Mouse (Mus musculus) lung, embryonic 14.5 days (tissue): ENCODE measurements at regions not wholly inside any gene's neighbourhood (a gene's known extent, or its start where the extent isn't known, plus 50 kb on each side); places are given as distances from the start of the nearest gene placed in this dataset.

Experiments
- ATAC-seq: fragments of 200-750 bp; cut with Nextera tagmentation; 2 replicates; pipeline ENCODE4 v1.8.0; 2017; ENCODE audit warnings: mild to moderate bottlenecking, moderate TSS enrichment, moderate library complexity; ENCODE audit not compliant: insufficient read depth
- DNase-seq: peaks from one replicate; pipeline ENCODE4 v3.0.0-alpha.2; 2015
- H3K27ac ChIP-seq: fragments of 300-500 bp; sonication (generic); 2 replicates; pipeline ENCODE4 v1.5.1; 2014; ENCODE audit warnings: low read depth, mild to moderate bottlenecking, moderate library complexity
- H3K27me3 ChIP-seq: fragments of 300-500 bp; sonication (generic); 2 replicates; pipeline ENCODE4 v1.6.1; 2014; ENCODE audit warnings: low read length, control low read depth; ENCODE audit not compliant: insufficient read depth
- H3K36me3 ChIP-seq: fragments of 300-500 bp; sonication (generic); 2 replicates; pipeline ENCODE4 v1.6.1; 2014; ENCODE audit warnings: control low read depth; ENCODE audit not compliant: insufficient read depth
- H3K4me1 ChIP-seq: fragments of 300-500 bp; sonication (generic); 2 replicates; pipeline ENCODE4 v1.6.1; 2014; ENCODE audit warnings: antibody characterized with exemption, control low read depth; ENCODE audit not compliant: insufficient read depth
- H3K4me2 ChIP-seq: fragments of 300-500 bp; sonication (generic); 2 replicates; pipeline ENCODE4 v1.6.1; 2014; ENCODE audit warnings: mild to moderate bottlenecking
- H3K4me3 ChIP-seq: fragments of 300-500 bp; sonication (generic); 2 replicates; pipeline ENCODE4 v1.5.1; 2014; ENCODE audit warnings: low read depth, low read length
- H3K9ac ChIP-seq: fragments of 300-500 bp; sonication (generic); 2 replicates; pipeline ENCODE4 v1.6.1; 2014
- H3K9me3 ChIP-seq: fragments of 300-500 bp; sonication (generic); 2 replicates; pipeline ENCODE4 v1.6.1; 2016; ENCODE audit warnings: low read depth, low read length, control low read depth
- CTCF ChIP-seq: IDR thresholded peaks from 2 replicates; pipeline ENCODE4 v1.5.1; 2016; ENCODE audit warnings: antibody characterized with exemption, low read depth
- WGBS: fragments of 180-500 bp; shearing (Covaris S2); extraction: QIAGEN DNeasy Blood & Tissue Kit; methylation state at CpG from one replicate; pipeline ENCODE4 v1.1.7; 2014; 5-methylcytosine and 5-hydroxymethylcytosine counted together

- 0 out of 2 replicates have a peak, but pooled peaks have one; percentile 24 for TF ChIP-seq CTCF
- no peaks in the 10 kb centered on the region for H3K9me3 ChIP-seq
- 0 out of 2 replicates have a peak, but pooled peaks have one; percentile 35 for ATAC-seq
- no peak overlapping the region for H3K27ac ChIP-seq
- H3K4me2 ChIP-seq: no peak overlapping the region
- H3K9ac ChIP-seq: no peak overlapping the region
- no peaks in the 10 kb centered on the region for H3K27me3 ChIP-seq
- H3K4me1 ChIP-seq: no peaks in the 10 kb centered on the region
- no peak for DNase-seq
- H3K4me3 ChIP-seq: no peak overlapping the region
- H3K36me3 ChIP-seq: no peaks in the 10 kb centered on the region
Measured at GRCm38 (mm10) chr4:84204777-84205176, 470.3 kb downstream of the Bnc2 start.

- WGBS: 64% methylated on average over 1 of the region's 1 CpGs
- Histone ChIP-seq H3K27ac (no peak overlapping the region), H3K36me3 (no peaks in the 10 kb centered on the region), H3K9me3 (no peaks in the 10 kb centered on the region), H3K4me1 (no peaks in the 10 kb centered on the region), H3K4me2 (no peak overlapping the region), H3K4me3 (no peak overlapping the region), H3K27me3 (no peaks in the 10 kb centered on the region), H3K9ac (no peak overlapping the region)
- ATAC-seq (no peak), DNase-seq (no peak)
- no peak for TF ChIP-seq CTCF
Measured at GRCm38 (mm10) chr4:84208175-84208574, 466.9 kb downstream of the Bnc2 start.

DNA sequence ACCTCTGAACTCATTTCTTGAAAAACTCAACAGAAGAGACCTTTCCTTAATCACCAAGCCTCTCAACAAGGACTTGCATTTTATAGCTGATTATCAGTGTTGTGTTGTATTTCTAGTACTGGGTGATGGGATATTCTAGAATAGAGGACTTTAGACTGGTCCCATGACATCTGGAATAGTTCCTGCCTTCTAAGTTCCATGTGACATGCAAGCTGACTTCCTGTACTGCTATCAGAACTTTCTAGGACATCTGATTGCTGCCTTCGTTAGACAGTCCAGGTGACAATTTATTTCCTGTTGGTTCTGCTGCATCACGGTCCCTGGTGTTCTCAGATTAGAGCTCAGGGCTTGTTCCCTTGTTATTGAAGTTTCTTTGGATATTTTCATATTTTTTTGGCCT is 465.5 kb downstream of the Bnc2 start:
- Histone ChIP-seq H3K27me3 (no peaks in the 10 kb centered on the region), H3K4me1 (no peaks in the 10 kb centered on the region), H3K4me3 (no peak overlapping the region), H3K36me3 (no peaks in the 10 kb centered on the region), H3K4me2 (no peak overlapping the region), H3K9ac (no peak overlapping the region), H3K9me3 (no peaks in the 10 kb centered on the region), H3K27ac (no peak overlapping the region)
- WGBS: 81% methylated on average over 2 of the region's 2 CpGs
- ATAC-seq (no peak), DNase-seq (no peak)
- TF ChIP-seq CTCF: no peak

- DNase-seq: no peak
- ATAC-seq: no peak
- no peak overlapping the region for H3K4me3 ChIP-seq
- WGBS: 53% methylated on average over 11 of the region's 11 CpGs
- H3K9me3 ChIP-seq: no peaks in the 10 kb centered on the region
- H3K9ac ChIP-seq: no peak overlapping the region
- no peak for TF ChIP-seq CTCF
- H3K36me3 ChIP-seq: no peaks in the 10 kb centered on the region
- no peak overlapping the region for H3K27ac ChIP-seq
- no peaks in the 10 kb centered on the region for H3K4me1 ChIP-seq
- H3K4me2 ChIP-seq: no peak overlapping the region
- no peaks in the 10 kb centered on the region for H3K27me3 ChIP-seq
Measured at GRCm38 (mm10) chr4:84211311-84211875, 463.7 kb downstream of the Bnc2 start.

DNA sequence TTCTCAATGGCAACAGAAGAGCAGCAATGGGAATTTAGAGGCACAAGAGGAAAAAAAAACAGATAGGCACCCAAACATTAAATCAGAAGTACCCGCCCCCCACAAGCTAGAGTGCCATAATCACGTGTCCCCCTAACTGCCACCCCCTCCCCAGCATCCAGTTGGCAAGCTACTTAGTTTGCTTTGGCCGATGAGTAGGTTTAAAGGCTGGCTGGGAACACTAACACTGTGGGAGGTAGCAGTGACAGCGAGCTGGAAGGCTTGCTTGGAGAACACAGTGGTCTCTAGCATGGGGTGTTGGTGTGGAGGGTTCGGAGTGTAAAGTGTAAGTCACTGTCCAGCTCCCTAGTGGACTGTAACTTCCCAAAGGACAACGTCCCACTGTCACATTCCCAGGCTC is 463.1 kb downstream of the Bnc2 start:
- Histone ChIP-seq H3K27me3 (no peaks in the 10 kb centered on the region), H3K9ac (no peak overlapping the region), H3K27ac (no peak overlapping the region), H3K4me2 (no peak overlapping the region), H3K4me3 (no peak overlapping the region), H3K9me3 (no peaks in the 10 kb centered on the region), H3K36me3 (no peaks in the 10 kb centered on the region), H3K4me1 (no peaks in the 10 kb centered on the region)
- ATAC-seq (no peak), DNase-seq (no peak)
- TF ChIP-seq CTCF: no peak
- 57% methylated on average over 6 of the region's 6 CpGs for WGBS

DNA sequence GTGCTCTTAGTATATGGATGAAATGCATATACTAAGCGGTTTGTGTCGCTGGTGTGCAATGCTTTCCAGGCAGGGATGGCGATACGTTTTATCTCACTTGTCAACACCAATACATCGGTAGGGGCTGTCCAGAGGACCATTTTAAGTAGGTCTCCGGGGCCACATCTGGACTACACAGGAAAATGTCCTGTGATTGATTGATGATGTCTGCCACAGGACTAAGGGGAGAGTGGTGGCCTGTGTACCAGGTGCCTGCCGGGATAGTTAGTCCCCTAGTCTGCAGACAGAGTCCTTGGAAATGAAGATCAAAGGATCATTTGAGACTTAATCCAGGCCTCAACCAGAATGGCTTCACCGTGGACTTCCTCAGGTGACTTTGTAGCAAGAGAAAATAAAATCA is 460.6 kb downstream of the Bnc2 start:
- H3K4me3 ChIP-seq: no peak overlapping the region
- 51% methylated on average over 8 of the region's 8 CpGs for WGBS
- DNase-seq (no peak), ATAC-seq (no peak)
- no peak for TF ChIP-seq CTCF
- H3K4me2 ChIP-seq: no peak overlapping the region
- no peak overlapping the region for H3K9ac ChIP-seq
- no peaks in the 10 kb centered on the region for H3K4me1 ChIP-seq
- H3K9me3 ChIP-seq: no peaks in the 10 kb centered on the region
- no peaks in the 10 kb centered on the region for H3K36me3 ChIP-seq
- H3K27me3 ChIP-seq: no peaks in the 10 kb centered on the region
- no peak overlapping the region for H3K27ac ChIP-seq

GRCm38 (mm10) chr4:84218961-84219360 is 456.1 kb downstream of the Bnc2 start:
- ATAC-seq (no peak), DNase-seq (no peak)
- no peak for TF ChIP-seq CTCF
- Histone ChIP-seq H3K27ac (no peak overlapping the region), H3K4me2 (no peak overlapping the region), H3K4me1 (no peaks in the 10 kb centered on the region), H3K9ac (no peak overlapping the region), H3K36me3 (no peaks in the 10 kb centered on the region), H3K27me3 (no peaks in the 10 kb centered on the region), H3K9me3 (no peaks in the 10 kb centered on the region), H3K4me3 (no peak overlapping the region)
- WGBS: 86% methylated on average over 4 of the region's 4 CpGs
